Mouse (Mus musculus) E14TG2a.4 (cell line): ENCODE data around the gene Kif1c.

ENCODE experiments used
- CTCF ChIP-seq: conservative IDR thresholded peaks from 2 replicates; pipeline ENCODE4 v1.5.1; 2014; ENCODE audit warnings: low read length
- NANOG ChIP-seq: IDR thresholded peaks from 2 replicates; pipeline ENCODE4 v1.6.1; 2014; ENCODE audit warnings: borderline replicate concordance, low read length, mixed read lengths
- POU5F1 ChIP-seq: IDR thresholded peaks from 2 replicates; pipeline ENCODE4 v1.6.1; 2014; ENCODE audit warnings: low read length, borderline replicate concordance

- TF ChIP-seq CTCF, result no peak
- no peak for TF ChIP-seq POU5F1
- TF ChIP-seq NANOG, result no peak
Measured at GRCm38 (mm10) chr11:70701221-70701955, 1.0 kb downstream of the Kif1c start.
